Mouse (Mus musculus): ENCODE data around the gene Cisd1. TPM values are rescaled to one million over a fixed set of nuclear protein-coding genes. Genes with fewer than 3 reads are reported as not detected.

Gene Cisd1
- polyA plus RNA-seq, 1 experiment: 27.5 TPM

DNA sequence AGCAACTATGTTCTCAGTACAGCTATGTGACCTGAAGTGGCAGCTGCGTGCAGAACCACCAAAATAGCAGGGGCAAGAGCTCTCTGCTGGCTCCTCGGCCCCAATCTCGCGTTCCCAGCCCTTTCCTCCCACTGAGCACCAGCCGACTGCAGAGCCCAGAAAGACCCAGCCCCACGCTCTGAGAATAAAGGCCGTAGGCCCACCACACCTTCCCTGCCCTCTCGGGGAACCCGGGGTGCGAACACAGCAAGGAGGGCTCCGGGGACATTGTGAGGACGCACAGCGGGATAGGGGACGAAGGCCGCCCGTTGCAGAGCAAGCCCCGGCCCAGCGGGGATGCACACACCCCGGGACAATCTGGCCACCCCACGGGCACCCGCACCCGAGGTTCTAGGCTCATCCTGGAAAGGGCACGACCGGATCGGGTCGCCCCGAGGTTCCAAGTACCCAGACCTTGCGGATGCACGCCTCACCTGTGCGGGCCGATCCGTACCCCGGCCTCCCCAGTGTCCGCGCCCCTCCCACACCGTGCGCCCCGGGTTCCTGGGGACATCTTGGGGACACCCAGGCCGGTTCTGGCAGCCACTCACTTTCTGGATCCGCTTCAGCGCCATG, 60.1 kb downstream of the Cisd1 start:
- TF ChIP-seq POLR2A (IDR thresholded peaks at IDR 0.05; ENCODE audit: low read depth, low read length) (no peak), CTCF (IDR thresholded peaks at IDR 0.05; ENCODE audit: borderline replicate concordance, insufficient read depth, low read length) (no peak)

DNA sequence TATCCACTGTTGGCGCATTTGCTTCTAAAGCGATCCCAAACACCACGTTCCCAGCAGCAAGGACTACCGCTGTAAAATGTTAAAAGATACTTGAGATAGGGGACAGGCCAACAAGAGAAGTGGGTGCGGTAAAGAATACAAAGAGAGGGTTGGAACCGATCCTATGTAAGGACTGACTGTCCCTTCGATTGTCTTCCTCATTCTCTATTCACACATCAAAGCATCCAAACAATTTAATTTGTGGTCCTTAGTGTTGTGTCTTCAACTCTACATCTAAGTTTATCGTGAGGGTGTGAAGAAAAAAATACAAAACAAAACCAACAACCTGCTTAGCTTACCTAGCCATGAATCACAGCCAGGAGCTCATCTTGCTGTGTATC, 60.6 kb downstream of the Cisd1 start:
- Histone ChIP-seq H3K4me3 (ENCODE audit: insufficient read depth, low read length) (peak overlapping the region; percentile 81), H3K27ac (ENCODE audit: insufficient read depth, low read length) (no peak overlapping the region), H3K4me1 (ENCODE audit: control insufficient read depth, insufficient read depth, low read length) (no peaks in the 10 kb centered on the region)
- no peak for TF ChIP-seq CTCF (IDR thresholded peaks at IDR 0.05; ENCODE audit: borderline replicate concordance, insufficient read depth, low read length)

More for the DNA sequence above, 60.1 kb downstream of the Cisd1 start:
- Histone ChIP-seq H3K4me3 (ENCODE audit: insufficient read depth, low read length) (peak overlapping the region; percentile 81), H3K27ac (ENCODE audit: insufficient read depth, low read length) (no peak overlapping the region), H3K4me1 (ENCODE audit: control insufficient read depth, insufficient read depth, low read length) (no peaks in the 10 kb centered on the region)

Other genes starting within 250 kb of the Cisd1 start
- gene Bicc1, start 185.3 kb downstream of the Cisd1 start, polyA plus RNA-seq (2011; ENCODE audit: insufficient read length, low read depth, missing spikeins): 53.8 and 86.8 TPM in 2 replicates
- 35.8 and 43.6 TPM in 2 replicates for gene Tfam, start 106.7 kb downstream of the Cisd1 start, polyA plus RNA-seq (2011; ENCODE audit: insufficient read length, low read depth, missing spikeins)
- 56.3 and 61.8 TPM in 2 replicates for gene Ube2d1, start 59.7 kb downstream of the Cisd1 start, polyA plus RNA-seq (2011; ENCODE audit: insufficient read length, low read depth, missing spikeins)
- 11.8 and 13.7 TPM in 2 replicates for gene Ipmk, start 2.8 kb upstream of the Cisd1 start, polyA plus RNA-seq (2011; ENCODE audit: insufficient read length, low read depth, missing spikeins)